Mouse (Mus musculus) liver, postnatal 0 days (tissue): Measurements from ENCODE around the gene Gm42420.

Source experiments
- CTCF ChIP-seq: sonication (generic); IDR thresholded peaks from 2 replicates; pipeline ENCODE4 v1.5.1; 2016; ENCODE audit warnings: antibody characterized with exemption, low read depth
- EP300 ChIP-seq: IDR thresholded peaks from 2 replicates; pipeline ENCODE4 v1.6.1; 2016; ENCODE audit warnings: antibody characterized with exemption, low read depth, mild to moderate bottlenecking

DNA sequence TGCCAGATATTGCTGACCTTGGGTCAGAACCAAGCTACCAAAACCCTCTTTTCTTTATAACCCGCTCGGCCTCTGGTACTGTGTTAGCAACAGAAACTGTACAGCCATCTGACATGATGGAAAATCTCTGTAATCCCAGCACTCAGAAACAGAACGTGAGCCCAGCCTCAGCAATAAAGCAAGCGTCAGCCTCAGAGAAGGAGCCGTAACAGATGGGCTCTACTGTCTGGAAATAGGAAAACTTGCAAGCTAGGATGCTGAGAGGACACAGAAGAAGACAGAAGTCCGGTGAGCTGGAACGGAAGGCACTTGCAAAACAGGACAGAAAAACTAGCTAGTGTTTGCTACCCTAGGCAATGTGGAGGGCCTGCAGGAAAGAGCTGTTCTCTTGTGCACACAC is 40.1 kb upstream of the Gm42420 start:
- TF ChIP-seq EP300, result no peak
- no peak for TF ChIP-seq CTCF
